Mouse (Mus musculus): ENCODE results near the gene Iqcg.
A peak's percentile ranks its signal among the peaks of the same experiment; 100 is the strongest.
"Not testable (repeated sequence)": the region's sequence is repeated elsewhere in the genome, so short reads cannot be mapped to it uniquely, and the experiment has no call there.

The Iqcg gene

DNA sequence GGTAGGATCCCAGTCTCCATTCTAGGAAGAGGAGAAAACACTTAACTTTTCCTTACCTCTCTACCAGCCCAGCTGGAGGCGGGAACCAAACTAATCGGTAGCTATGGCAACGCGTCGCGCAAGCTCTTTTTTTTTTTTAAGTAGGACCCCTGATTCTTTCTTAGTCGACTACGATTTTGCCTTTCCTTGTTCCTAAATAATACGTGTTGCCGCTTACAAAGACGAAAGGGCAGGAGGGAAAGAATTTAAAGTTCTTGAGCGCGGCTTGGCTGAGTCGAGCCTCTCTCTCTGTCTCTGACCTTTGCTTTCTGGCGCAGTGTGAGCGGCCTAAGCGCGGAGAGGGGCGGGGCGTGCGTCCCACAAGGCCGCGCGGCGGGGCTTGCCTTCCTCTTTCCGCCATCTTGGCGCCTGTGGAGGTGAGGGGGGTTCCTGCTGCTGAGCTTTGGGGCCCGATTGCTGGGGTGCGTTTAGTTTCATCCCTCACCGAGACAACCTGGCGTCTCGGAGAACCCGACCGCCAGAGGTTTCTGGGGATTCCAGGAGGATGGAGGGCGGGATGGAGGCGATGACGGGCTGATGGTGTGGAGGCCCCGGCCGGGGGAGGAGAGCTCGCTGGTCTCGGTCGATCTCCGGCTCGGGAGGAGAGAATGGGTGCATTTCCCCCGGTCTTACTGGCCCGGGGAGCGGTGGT lies at the start of gene Iqcg, which contains the start of gene Rpl35a:
Iqcg (minus strand) TSS at position 124 of the 691 bp plus-strand sequence.
Rpl35a (plus strand) TSS at position 359 of the 691 bp plus-strand sequence.
- DNase-seq (ENCODE audit: low read depth) = peak; percentile 91

DNA sequence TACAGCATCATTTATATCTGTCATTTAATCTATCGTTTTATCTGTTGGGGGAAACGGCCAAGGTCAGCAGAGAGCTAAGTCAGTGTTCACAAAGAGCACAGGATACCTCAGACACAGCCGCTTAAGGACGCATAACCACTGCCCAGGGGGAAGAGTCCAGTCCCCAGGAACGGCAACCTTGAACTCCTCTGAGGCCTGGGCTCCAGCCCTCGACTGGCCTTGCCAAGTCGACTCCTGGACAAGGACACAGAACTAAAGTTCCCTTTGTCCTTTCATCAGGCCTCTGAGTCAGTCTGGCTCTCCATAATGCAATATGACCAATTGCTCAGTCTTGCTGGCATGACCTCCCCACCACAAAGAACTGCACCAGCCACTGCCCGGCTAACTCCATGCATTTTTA lies 29.6 kb upstream of the Iqcg start:
- DNase-seq (ENCODE audit: low read depth) = peak; percentile 14

GRCm38 (mm10) chr16:33083996-33084395 lies 28.0 kb upstream of the Iqcg start:
- DNase-seq (ENCODE audit: low read depth) = no peak

DNA sequence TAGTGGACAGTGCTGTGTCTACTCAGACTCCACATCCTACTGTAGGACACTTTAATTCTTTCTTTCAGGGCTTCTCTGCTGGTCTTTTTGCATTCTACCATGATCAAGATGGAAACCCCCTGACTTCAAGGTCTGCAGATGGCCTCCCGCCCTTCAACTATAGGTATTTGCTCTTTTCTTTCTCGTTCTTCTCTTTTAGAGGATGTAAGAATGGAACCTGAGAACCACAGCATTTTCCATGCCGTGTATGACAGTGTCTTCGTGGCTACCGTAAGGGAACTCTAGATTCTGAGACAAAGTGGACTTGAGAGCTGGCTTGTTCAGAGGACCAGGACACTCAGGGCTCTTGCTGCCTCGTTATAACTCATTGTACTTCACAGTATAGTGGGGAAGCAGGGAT lies 26.9 kb upstream of the Iqcg start:
- DNase-seq (ENCODE audit: low read depth) = no peak

DNA sequence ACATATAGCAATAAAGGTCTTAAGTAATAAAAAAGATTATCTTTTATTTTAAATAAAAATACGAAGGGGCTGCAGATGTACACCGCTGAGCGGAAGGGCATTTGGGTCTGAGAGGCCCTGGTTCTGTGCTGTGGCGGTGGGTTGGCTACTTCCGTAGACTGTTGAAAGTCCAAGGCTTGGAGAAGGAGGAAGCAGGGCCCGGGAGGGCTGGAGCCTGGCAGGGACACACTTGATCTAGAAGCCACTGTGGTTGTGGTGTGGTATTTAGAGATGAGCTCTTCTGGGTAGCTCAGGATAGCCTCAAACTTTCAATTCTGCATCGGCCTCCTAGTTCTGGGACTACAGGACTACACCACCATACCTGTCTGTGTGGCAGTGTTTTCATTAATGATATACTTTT lies 24.0 kb upstream of the Iqcg start:
- DNase-seq (ENCODE audit: low read depth) = no peak

DNA sequence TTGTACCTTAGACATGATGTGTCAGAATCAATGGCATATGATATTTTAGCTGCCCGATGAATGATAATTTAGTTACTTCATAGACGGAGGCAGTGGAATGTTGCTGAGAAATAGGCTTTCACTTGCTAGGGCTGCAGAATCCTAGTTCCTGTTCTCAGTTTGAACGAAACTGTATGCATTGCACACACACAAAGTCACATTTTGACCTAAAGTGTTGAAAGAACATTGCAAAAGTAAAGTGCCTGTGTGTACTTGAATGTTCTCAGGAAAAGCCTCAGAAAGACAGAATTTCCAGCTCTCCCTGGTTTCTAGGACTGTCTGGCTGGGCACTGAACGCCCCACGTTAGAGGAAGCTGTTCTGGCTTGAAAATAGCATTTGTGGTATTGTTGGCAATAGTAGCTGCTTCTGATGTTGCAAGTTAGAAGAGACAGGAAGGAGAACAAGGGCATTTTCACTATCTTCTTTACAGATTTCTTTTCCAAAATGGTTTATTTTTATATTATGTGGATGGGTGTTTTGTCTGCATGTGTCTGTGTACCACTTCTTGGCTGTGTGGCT lies 21.1 kb upstream of the Iqcg start:
- DNase-seq (ENCODE audit: low read depth) = no peak

DNA sequence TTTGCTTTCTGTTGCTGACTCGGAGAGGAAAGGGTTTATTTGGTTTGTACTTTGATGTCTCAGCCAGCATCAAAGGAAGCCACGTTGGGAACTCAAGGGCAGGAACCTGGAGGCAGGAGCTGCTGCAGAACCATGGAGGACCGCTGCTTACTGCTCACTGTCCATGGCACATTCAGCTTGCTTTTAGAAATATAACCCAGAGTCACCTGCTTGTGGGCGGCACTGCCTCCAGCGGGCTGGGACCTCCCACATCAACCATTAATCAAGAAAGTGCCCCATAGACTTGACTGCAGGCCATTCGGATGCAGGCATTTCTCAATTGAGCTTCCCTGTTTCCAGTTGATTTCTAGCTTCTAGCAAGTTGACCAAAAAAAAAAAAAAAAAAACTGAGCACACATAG lies 20.1 kb upstream of the Iqcg start:
- no peak for DNase-seq (ENCODE audit: low read depth)

GRCm38 (mm10) chr16:33074967-33075366 lies 18.9 kb upstream of the Iqcg start:
- no peak for DNase-seq (ENCODE audit: low read depth)

DNA sequence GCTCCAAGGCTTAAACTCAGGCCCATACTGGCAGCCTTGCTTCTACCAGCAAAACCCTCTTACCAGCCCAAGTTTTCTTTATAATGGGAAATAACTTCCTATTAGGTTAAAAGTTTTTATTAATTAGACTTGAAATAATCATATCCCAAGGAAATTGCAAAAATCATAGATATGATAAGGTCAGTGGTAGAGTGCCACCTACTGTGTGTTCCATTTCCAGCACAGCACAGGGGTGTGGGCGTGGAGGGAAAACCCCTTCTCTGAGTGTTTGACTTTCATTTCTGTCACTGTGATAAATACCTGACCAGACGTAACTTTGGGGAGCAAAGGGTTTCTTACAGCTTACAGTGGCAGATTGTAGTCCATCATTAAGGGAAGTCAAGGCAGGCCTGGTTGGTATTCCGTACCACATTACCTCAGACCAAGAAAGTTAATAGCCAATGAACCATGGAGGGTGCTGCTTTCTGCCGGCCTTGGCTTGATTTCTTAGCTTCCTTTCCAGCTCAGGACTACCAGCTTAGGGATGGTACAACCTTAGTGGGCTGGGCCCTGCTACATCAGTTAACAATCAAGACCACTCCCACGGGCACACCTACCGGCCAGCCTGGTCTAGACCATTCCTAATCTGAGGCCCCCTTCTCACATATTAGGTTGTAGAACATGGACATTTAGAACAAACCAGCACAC lies 17.0 kb upstream of the Iqcg start:
- no peak for DNase-seq (ENCODE audit: low read depth)

DNA sequence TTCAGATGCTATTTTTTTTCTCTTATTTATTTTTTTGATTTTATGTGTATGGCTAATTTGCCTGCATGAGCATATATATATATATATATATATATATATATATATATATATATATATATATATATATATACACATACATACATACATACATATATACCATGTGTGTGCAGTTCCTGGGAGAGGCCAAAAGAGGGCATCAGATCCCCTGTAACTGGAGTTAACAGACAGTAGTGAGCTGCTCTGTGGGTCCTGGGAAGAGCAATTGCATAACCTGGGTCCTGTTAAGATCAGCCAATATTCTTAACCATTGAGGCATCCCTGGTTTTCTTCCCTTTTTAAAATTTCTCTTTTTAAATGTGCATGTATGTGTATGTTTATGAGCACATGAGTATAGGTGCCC lies 14.9 kb upstream of the Iqcg start:
- DNase-seq (ENCODE audit: low read depth) = no peak

DNA sequence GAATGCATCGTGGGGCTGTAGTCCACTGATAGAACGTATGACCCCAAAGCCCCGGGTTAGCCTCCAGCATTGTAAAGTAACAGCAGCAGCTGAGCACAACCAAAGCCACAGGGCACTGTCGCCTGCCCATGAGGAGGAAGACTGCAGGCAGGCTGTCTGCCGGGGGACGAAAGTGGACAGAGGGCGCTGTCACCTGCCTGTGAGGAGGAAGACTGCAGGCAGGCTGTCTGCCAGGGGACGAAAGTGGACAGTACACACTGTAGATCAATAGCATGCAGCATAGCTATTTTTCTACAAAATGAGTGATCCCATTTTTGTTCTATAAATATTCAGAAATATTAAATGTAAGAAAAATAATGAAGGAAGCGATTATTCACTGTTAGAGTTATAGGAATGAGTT lies 8.6 kb upstream of the Iqcg start:
- no peak for DNase-seq (ENCODE audit: low read depth)

DNA sequence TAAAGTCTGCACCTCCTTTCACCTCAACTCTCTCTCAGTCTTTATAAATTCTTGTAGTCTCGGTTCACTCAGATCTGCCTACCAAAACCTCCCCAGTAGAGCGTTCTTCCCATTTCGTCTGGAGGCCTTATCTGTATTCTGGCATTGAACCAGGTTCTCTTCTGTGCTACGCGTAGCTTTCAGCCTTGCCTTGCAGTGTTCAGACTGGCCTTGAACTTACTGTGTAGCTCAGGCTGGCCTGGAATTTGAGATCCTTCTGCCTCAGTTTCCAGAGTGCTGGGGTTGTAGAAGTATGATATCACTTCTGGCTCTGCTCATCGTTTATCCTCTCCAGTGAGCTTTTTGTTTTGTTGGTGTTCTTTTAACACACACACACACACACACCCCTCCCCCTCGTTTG lies 7.2 kb upstream of the Iqcg start:
- DNase-seq (ENCODE audit: low read depth) = peak; percentile 19

- peak; percentile 79 for DNase-seq (ENCODE audit: low read depth)
These were observed 6.7 kb upstream of the Iqcg start for GRCm38 (mm10) chr16:33062682-33063131.

GRCm38 (mm10) chr16:33062024-33062681 lies 6.1 kb upstream of the Iqcg start, which contains the start of gene Lmln:
Gene Lmln (plus strand): TSS chr16:33062521.
- peak; percentile 92 for DNase-seq (ENCODE audit: low read depth)

DNA sequence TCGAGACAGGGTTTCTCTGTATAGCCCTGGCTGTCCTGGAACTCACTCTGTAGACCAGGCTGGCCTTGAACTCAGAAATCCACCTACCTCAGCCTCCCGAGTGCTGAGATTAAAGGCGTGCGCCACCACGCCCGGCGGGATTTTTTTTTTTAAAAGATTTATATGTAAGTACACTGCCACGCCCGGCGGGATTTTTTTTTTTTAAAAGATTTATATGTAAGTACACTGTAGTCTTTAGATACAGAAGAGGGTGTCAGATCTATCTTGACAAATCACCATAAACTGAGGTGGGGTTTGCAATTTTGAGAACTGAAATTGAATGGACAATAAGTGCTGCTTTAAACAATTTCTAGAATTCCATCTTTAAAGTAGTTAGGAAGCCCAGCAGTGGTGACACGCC lies 5.4 kb upstream of the Iqcg start:
- DNase-seq (ENCODE audit: low read depth) = no peak

DNA sequence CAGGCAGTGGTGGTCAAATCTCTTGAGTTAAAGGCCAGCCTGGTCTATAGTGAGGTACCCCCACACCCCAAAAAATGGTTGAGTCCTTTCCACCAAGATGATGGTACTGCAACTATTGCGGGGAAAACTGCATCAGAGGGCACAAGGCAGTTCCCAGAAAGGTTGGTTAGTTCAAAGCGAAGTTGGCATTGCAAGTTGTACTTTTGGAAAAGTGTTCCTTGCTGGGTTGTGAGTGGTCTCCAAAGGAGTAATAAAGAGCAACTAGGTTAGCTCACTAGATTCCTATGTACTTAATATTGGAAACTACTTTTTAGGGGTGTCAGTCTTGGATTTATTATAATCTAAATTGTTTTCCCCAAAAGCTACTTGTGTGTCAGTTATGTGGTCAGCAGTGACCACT lies 4.9 kb upstream of the Iqcg start:
- DNase-seq (ENCODE audit: low read depth) = no peak

- no peak for DNase-seq (ENCODE audit: low read depth)
These were observed 3.5 kb upstream of the Iqcg start for GRCm38 (mm10) chr16:33059471-33059870.

DNA sequence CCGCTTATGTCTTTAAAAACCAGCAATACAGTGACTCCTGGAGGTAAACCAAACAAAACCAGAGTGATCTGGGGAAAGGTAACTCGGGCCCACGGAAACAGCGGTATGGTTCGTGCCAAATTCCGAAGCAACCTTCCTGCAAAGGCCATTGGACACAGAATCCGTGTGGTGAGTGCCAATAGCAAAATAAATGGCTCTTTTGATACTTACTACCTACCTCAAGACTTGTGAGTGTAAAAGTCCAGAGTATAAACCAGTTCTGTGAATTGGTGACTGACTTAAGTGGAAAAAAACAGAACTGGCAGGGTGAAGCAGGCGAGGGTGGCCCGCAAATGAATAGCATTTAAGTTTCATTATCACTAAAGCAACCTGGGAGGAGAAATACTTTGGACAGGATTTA lies 2.6 kb upstream of the Iqcg start:
- not testable (repeated sequence) for DNase-seq (ENCODE audit: low read depth)

DNA sequence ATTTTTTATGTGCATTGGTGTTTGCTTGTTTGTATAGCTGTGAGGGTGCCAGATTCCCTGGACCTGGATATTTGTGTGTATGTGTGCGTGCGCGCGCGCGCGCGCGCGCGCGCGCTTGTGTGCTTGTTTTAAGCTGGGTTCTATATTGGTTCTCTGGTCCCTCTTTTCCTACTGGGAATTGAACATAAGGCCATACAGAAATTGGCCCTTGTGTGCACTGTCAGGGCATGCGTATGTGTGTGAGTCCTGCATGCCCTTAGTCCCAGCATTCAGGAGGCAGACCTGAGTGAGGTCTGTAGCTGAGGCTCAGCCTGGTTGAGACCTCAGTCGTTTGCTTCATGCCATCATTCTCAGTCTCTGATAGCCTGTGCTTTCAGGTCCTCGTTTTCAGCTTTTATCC lies 2.0 kb upstream of the Iqcg start:
- DNase-seq (ENCODE audit: low read depth) = no peak

- DNase-seq (ENCODE audit: low read depth) = no peak
These were observed 768 bp upstream of the Iqcg start for GRCm38 (mm10) chr16:33056786-33057185.

GRCm38 (mm10) chr16:33055655-33056054 lies 363 bp downstream of the Iqcg start:
- no peak for DNase-seq (ENCODE audit: low read depth)

DNA sequence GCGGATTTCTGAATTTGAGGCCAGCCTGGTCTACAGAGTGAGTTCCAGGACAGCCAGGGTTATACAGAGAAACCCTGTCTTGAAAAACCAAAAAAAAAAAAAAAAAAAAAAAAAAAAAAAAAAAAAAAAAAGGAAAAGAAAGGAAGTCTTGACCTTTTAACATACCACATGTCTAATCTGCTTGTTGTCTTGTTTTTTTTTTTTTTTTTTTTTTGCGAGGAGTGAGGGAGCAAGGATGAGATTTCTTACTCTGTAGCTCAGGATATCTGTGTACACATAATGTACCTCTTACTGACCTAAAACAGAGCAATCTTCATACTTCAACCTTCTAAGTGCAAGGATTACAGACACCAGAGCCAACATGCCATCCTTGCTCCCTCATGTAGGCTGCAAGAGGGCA lies 1.1 kb downstream of the Iqcg start:
- DNase-seq (ENCODE audit: low read depth) = not testable (repeated sequence)

DNA sequence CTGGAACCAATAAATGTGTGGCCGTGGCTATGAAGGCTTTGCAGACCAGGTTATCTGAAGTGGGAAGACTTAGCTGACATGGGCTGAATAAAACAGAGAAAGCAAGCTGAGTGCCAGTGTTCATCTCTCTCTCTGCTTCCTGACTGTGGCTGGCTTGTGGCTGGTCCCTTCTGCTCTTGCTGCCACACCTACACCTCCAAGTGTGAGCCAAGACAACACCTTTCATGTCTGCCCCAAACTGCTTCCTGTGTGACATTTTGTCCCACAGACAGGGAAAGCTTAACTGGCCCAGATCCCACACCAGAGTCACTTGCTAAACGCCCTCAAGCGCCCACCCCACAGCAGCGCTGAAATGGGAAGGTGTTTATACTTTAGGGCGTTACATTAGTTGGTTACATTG lies 2.9 kb downstream of the Iqcg start:
- no peak for DNase-seq (ENCODE audit: low read depth)

Measured in NIH3T3 (cell line).